Comparison of ENCODE assay signal across 10 mouse cellular contexts in genomic region chr12:85686466-85687216, GRCm38 (mm10). TPM values are rescaled to one million over a fixed set of nuclear protein-coding genes. Genes with fewer than 3 reads are reported as not detected.
A peak's percentile ranks its signal among the peaks of the same experiment; 100 is the strongest.
DNase-seq lines count a peak whose midpoint lies in the region; ATAC-seq and TF ChIP-seq lines count a peak whose summit lies in the region.
"Had no signal": no experiment of that assay in that cellular context is flagged by ENCODE, and none has a peak within 500 bp of the region (broad histone marks: within the 10 kb centered on the region; RNA-seq: fewer than 3 reads in every experiment).

TSS of gene Batf (plus strand) at chr12:85686669.

- DNase-seq in kidney, adult 2 months: no peak
- DNase-seq in kidney, adult 8-10 months: no peak
- DNase-seq in frontal cortex, adult 2 months (ENCODE audit: extremely low spot score in 1 of 2, low spot score in 1 of 2): no peak
- no peak for DNase-seq in embryo, embryonic 10 days (ENCODE audit: low spot score)
- no peak for DNase-seq in layer of hippocampus, adult 11-12 months (ENCODE audit: low spot score)

- peak within 1 kb of the TSS; percentile 46 for H3K4me3 ChIP-seq in kidney, adult 2 months (ENCODE audit: insufficient read depth, low read depth, low read length)
- peak within 1 kb of the TSS; percentile 21 for H3K4me3 ChIP-seq in embryonic facial prominence, embryonic 12.5 days
- H3K4me3 ChIP-seq in intestine, postnatal 0 days (ENCODE audit: low read depth, low read length): peak within 1 kb of the TSS; percentile 4; the same call in 1 of the 2 replicates
- no peak within 1 kb of the TSS for H3K4me3 ChIP-seq in myocyte
- H3K4me3 ChIP-seq: midbrain, embryonic 12.5 days had no signal

- H3K27me3 ChIP-seq in kidney, adult 2 months (replicated peaks; ENCODE audit: control insufficient read depth, insufficient read depth, low read length): no peaks in the 10 kb centered on the region
- H3K27me3 ChIP-seq in embryonic facial prominence, embryonic 12.5 days: no peaks in the 10 kb centered on the region
- H3K27me3 ChIP-seq in intestine, postnatal 0 days (replicated peaks; ENCODE audit: control insufficient read depth, insufficient read depth, low read length): no peaks in the 10 kb centered on the region
- H3K27me3 ChIP-seq in myocyte (ENCODE audit: control insufficient read depth, insufficient read depth, insufficient read length): peaks cover 41% of the 10 kb centered on the region
- H3K27me3 ChIP-seq: midbrain, embryonic 12.5 days had no signal

- no peak within 1 kb of the TSS for H3ac ChIP-seq in myocyte (ENCODE audit: control insufficient read depth, insufficient read length)

- 40% methylated on average over 22 of the region's 22 CpGs for WGBS in kidney, adult 2 months
- 20% methylated on average over 22 of the region's 22 CpGs for WGBS in embryonic facial prominence, embryonic 12.5 days
- 42% methylated on average over 22 of the region's 22 CpGs for WGBS in intestine, postnatal 0 days

- no peaks in the 10 kb centered on the region for H3K79me2 ChIP-seq in myocyte (ENCODE audit: control insufficient read depth, insufficient read depth)

- 0 out of 2 replicates have a peak, but pooled peaks have one; percentile 41 for ATAC-seq in embryonic facial prominence, embryonic 12.5 days (ENCODE audit: insufficient number of reproducible peaks, insufficient read depth, low FRiP score, low TSS enrichment)
- no peak; the same call in 1 of the 2 replicates for ATAC-seq in intestine, postnatal 0 days
- ATAC-seq: Patski had no signal

- H3K4me1 ChIP-seq in kidney, adult 2 months (ENCODE audit: control insufficient read depth, insufficient read depth, low read length): no peaks in the 10 kb centered on the region
- peaks cover 10% of the 10 kb centered on the region for H3K4me1 ChIP-seq in embryonic facial prominence, embryonic 12.5 days
- H3K4me1 ChIP-seq in intestine, postnatal 0 days (replicated peaks; ENCODE audit: control insufficient read depth, insufficient read depth, low read length): no peaks in the 10 kb centered on the region
- H3K4me1 ChIP-seq: midbrain, embryonic 12.5 days had no signal

- peak within 1 kb of the TSS; percentile 44 for H3K4me2 ChIP-seq in embryonic facial prominence, embryonic 12.5 days (replicated peaks)
- H3K4me2 ChIP-seq in intestine, postnatal 0 days (replicated peaks; ENCODE audit: low read depth): peak within 1 kb of the TSS; percentile 49
- H3K4me2 ChIP-seq in myocyte (ENCODE audit: low read depth): no peak within 1 kb of the TSS
- H3K4me2 ChIP-seq: midbrain, embryonic 12.5 days had no signal

- no peak for TF ChIP-seq POLR2A in kidney, adult 2 months (IDR thresholded peaks at IDR 0.05; ENCODE audit: low read depth, low read length)
- no peak for TF ChIP-seq POLR2A in myocyte (IDR thresholded peaks at IDR 0.05; ENCODE audit: insufficient read length, low read depth)

- TF ChIP-seq CTCF in kidney, adult 2 months (conservative IDR thresholded peaks at IDR 0.05; ENCODE audit: insufficient read depth, insufficient read length, low read depth, low read length): no peak
- TF ChIP-seq CTCF in intestine, postnatal 0 days (IDR thresholded peaks at IDR 0.05; ENCODE audit: low read depth): no peak

- no peak within 1 kb of the TSS for H3K27ac ChIP-seq in kidney, adult 2 months (ENCODE audit: insufficient read depth, low read depth, low read length)
- no peak within 1 kb of the TSS for H3K27ac ChIP-seq in embryonic facial prominence, embryonic 12.5 days
- H3K27ac ChIP-seq in intestine, postnatal 0 days (ENCODE audit: low read depth, low read length): no peak within 1 kb of the TSS
- H3K27ac ChIP-seq: midbrain, embryonic 12.5 days had no signal

- H3K36me3 ChIP-seq in kidney, adult 2 months (ENCODE audit: control insufficient read depth, insufficient read depth, low read length): no peaks in the 10 kb centered on the region
- no peaks in the 10 kb centered on the region for H3K36me3 ChIP-seq in embryonic facial prominence, embryonic 12.5 days
- H3K36me3 ChIP-seq in intestine, postnatal 0 days (ENCODE audit: control insufficient read depth, insufficient read depth): no peaks in the 10 kb centered on the region
- H3K36me3 ChIP-seq in myocyte (ENCODE audit: control insufficient read depth, insufficient read depth): no peaks in the 10 kb centered on the region
- H3K36me3 ChIP-seq: midbrain, embryonic 12.5 days had no signal

- H3K9ac ChIP-seq in embryonic facial prominence, embryonic 12.5 days: no peak within 1 kb of the TSS; the same call in 1 of the 2 replicates
- no peak within 1 kb of the TSS for H3K9ac ChIP-seq in intestine, postnatal 0 days (ENCODE audit: low read depth, low read length)
- H3K9ac ChIP-seq: midbrain, embryonic 12.5 days had no signal

- no peaks in the 10 kb centered on the region for H3K9me3 ChIP-seq in embryonic facial prominence, embryonic 12.5 days
- H3K9me3 ChIP-seq in intestine, postnatal 0 days (ENCODE audit: control insufficient read depth): no peaks in the 10 kb centered on the region
- H3K9me3 ChIP-seq: midbrain, embryonic 12.5 days had no signal

TF ChIP-seq in myocyte, 11 proteins besides CTCF, POLR2A, EP300 and RAD21:
- TF ChIP-seq REST (IDR thresholded peaks at IDR 0.05; ENCODE audit: insufficient read depth, insufficient read length) (no peak), USF1 (IDR thresholded peaks at IDR 0.05; ENCODE audit: low read depth) (peak; percentile 41)
TF ChIP-seq in myocyte: peak in this region for 1.

RNA-seq across cellular contexts. Expression of gene Batf, which starts in this region (rescaled TPM):
- polyA plus RNA-seq in kidney, adult 2 months (2012; rRNA removed): 1.7 and 2.0 TPM in 2 replicates
- polyA plus RNA-seq in embryonic facial prominence, embryonic 12.5 days (2016; fragmentation: Nextera tagmentation; extraction: Ambion mirVana): 4.7 and 6.8 TPM in 2 replicates
- 2.5 and 3.0 TPM in 2 replicates for polyA plus RNA-seq in intestine, postnatal 0 days (2015; fragmentation: Nextera tagmentation; extraction: Ambion mirVana)
- polyA plus RNA-seq in myocyte (2012; fragmentation: generic; extraction: Trizol): not detected
- 0.56 and 0.74 TPM in 2 replicates for polyA plus RNA-seq in frontal cortex, adult 2 months (2012; rRNA removed)
- polyA plus RNA-seq: Patski had no signal
